In genomic region chr7:97720109-97720508, GRCm38 (mm10) we compare ENCODE assay signal across 23 mouse cellular contexts. TPM values are rescaled to one million over a fixed set of nuclear protein-coding genes. Genes with fewer than 3 reads are reported as not detected.
DNase-seq lines count a peak whose midpoint lies in the region; ATAC-seq and TF ChIP-seq lines count a peak whose summit lies in the region.
"Had no signal": no experiment of that assay in that cellular context is flagged by ENCODE, and none has a peak within 500 bp of the region (broad histone marks: within the 10 kb centered on the region; RNA-seq: fewer than 3 reads in every experiment).

No protein-coding gene starts in this region.

- peaks cover 16% of the 10 kb centered on the region; the same call in 1 of the 2 replicates for H3K36me3 ChIP-seq in midbrain, embryonic 11.5 days (ENCODE audit: control insufficient read depth, insufficient read depth, low read length)
- peaks cover 76% of the 10 kb centered on the region for H3K36me3 ChIP-seq in midbrain, embryonic 10.5 days

- 82% methylated on average over 5 of the region's 5 CpGs for WGBS in midbrain, embryonic 11.5 days
- WGBS in midbrain, embryonic 10.5 days, result 81% methylated on average over 5 of the region's 5 CpGs

- no peak for ATAC-seq in midbrain, embryonic 11.5 days (ENCODE audit: low FRiP score)
- ATAC-seq: forebrain, embryonic 14.5 days had no signal

- no peak overlapping the region for H3K4me2 ChIP-seq in midbrain, embryonic 11.5 days
- H3K4me2 ChIP-seq: embryonic facial prominence, embryonic 15.5 days; hindbrain, embryonic 12.5 days had no signal

- no peak overlapping the region for H3K27ac ChIP-seq in left cerebral cortex, adult 2 months
- H3K27ac ChIP-seq in midbrain, embryonic 11.5 days (ENCODE audit: low read depth, low read length), result no peak overlapping the region
- H3K27ac ChIP-seq in midbrain, embryonic 10.5 days (replicated peaks), result no peak overlapping the region
- H3K27ac ChIP-seq: embryonic facial prominence, embryonic 15.5 days; forebrain, embryonic 10.5 days; heart, embryonic 10.5 days; hindbrain, embryonic 12.5 days had no signal

- H3K27me3 ChIP-seq in midbrain, embryonic 11.5 days (ENCODE audit: control insufficient read depth, insufficient read depth, low read length), result no peaks in the 10 kb centered on the region
- H3K27me3 ChIP-seq in midbrain, embryonic 10.5 days (ENCODE audit: low read depth, poor library complexity, severe bottlenecking), result no peaks in the 10 kb centered on the region
- H3K27me3 ChIP-seq: embryonic facial prominence, embryonic 15.5 days; hindbrain, embryonic 12.5 days had no signal

- no peak overlapping the region for H3K4me3 ChIP-seq in left cerebral cortex, adult 2 months
- H3K4me3 ChIP-seq in midbrain, embryonic 11.5 days (ENCODE audit: low read depth, low read length), result no peak overlapping the region
- H3K4me3 ChIP-seq in midbrain, embryonic 10.5 days, result no peak overlapping the region
- H3K4me3 ChIP-seq: embryonic facial prominence, embryonic 15.5 days; erythroblast, embryonic 14.5 days; forebrain, embryonic 10.5 days; heart, embryonic 10.5 days; hindbrain, embryonic 12.5 days had no signal

- no peak overlapping the region for H3K9ac ChIP-seq in midbrain, embryonic 11.5 days (ENCODE audit: low read length)
- H3K9ac ChIP-seq: embryonic facial prominence, embryonic 15.5 days; hindbrain, embryonic 12.5 days had no signal

- intact Hi-C loops in left cerebral cortex, adult 2 months (cut with DNase I), result no loop called here

- no peak for DNase-seq in left cerebral cortex, adult 2 months (ENCODE audit: extremely low spot score in 1 of 2, low spot score in 2 of 2)
- DNase-seq in left cerebral cortex, adult 18-20 months (ENCODE audit: low spot score in 2 of 2), result no peak
- peak; percentile 6 for DNase-seq in midbrain, embryonic 11.5 days (ENCODE audit: low spot score, missing footprints)
- no peak for DNase-seq in midbrain, embryonic 10.5 days (ENCODE audit: low spot score)
- peak; percentile 70 for DNase-seq in ES-CJ7 (ENCODE audit: low read depth, low spot score)
- peak; percentile 64 for DNase-seq in ZHBTc4 (ENCODE audit: low read depth, low spot score)
- DNase-seq in embryo, embryonic 10 days (ENCODE audit: low spot score), result no peak
- DNase-seq in cerebellum, postnatal 36 days, result no peak
- DNase-seq: adrenal gland, adult 2 months; adrenal gland, postnatal 25 days; cerebellum, adult 18-20 months; cerebellum, adult 9-11 months; embryo, embryonic 11 days; gastrocnemius, postnatal 36 days; heart, adult 11 months; heart, postnatal 10 days; heart, postnatal 4 days had no signal

- no peaks in the 10 kb centered on the region for H3K9me3 ChIP-seq in midbrain, embryonic 11.5 days (ENCODE audit: control insufficient read depth, low read length)
- no peaks in the 10 kb centered on the region for H3K9me3 ChIP-seq in midbrain, embryonic 10.5 days (replicated peaks)
- H3K9me3 ChIP-seq: embryonic facial prominence, embryonic 15.5 days; forebrain, embryonic 10.5 days; heart, embryonic 10.5 days; hindbrain, embryonic 12.5 days had no signal

- no peaks in the 10 kb centered on the region for H3K4me1 ChIP-seq in midbrain, embryonic 11.5 days (ENCODE audit: control insufficient read depth, insufficient read depth, low read length)
- H3K4me1 ChIP-seq in midbrain, embryonic 10.5 days, result no peaks in the 10 kb centered on the region
- H3K4me1 ChIP-seq: embryonic facial prominence, embryonic 15.5 days; forebrain, embryonic 10.5 days; heart, embryonic 10.5 days; hindbrain, embryonic 12.5 days had no signal

- peak; percentile 8 for TF ChIP-seq CTCF in left cerebral cortex, adult 2 months (IDR thresholded peaks at IDR 0.05)

RNA-seq across cellular contexts. Expression of gene Aqp11, which starts 18.0 kb away (rescaled TPM):
- total RNA-seq in left cerebral cortex, adult 2 months (2021), result 10 to 100 TPM; 22.3 to 23.6 TPM
- 10 to 100 TPM; 26.4 to 27.9 TPM for total RNA-seq in left cerebral cortex, adult 18-20 months (2021)
- 4.1 and 5.7 TPM in 2 replicates for polyA plus RNA-seq in midbrain, embryonic 11.5 days (2014; fragmentation: Nextera tagmentation; extraction: Ambion mirVana)
- polyA plus RNA-seq in midbrain, embryonic 10.5 days (2016; fragmentation: Nextera tagmentation; extraction: Ambion mirVana), result 5.3 and 5.7 TPM in 2 replicates

RNA-seq across cellular contexts. Expression of gene Clns1a, which starts 23.7 kb away (rescaled TPM):
- total RNA-seq in left cerebral cortex, adult 2 months (2021), result 10 to 100 TPM; 82.2 to 84.6 TPM
- total RNA-seq in left cerebral cortex, adult 18-20 months (2021), result 10 to 100 TPM; 89.6 to 94.8 TPM
- polyA plus RNA-seq in midbrain, embryonic 11.5 days (2014; fragmentation: Nextera tagmentation; extraction: Ambion mirVana), result 250 and 260 TPM in 2 replicates
- polyA plus RNA-seq in midbrain, embryonic 10.5 days (2016; fragmentation: Nextera tagmentation; extraction: Ambion mirVana), result 262 and 299 TPM in 2 replicates

Comparison
In these comparisons a context has a peak if more than half of its experiments do, and no peak if none do; other contexts are left out.
1. DNase-seq: peak in midbrain, embryonic 11.5 days (single experiment), ES-CJ7 (single experiment) and ZHBTc4 (single experiment); none in left cerebral cortex, adult 2 months (0 of 2), left cerebral cortex, adult 18-20 months (0 of 2), midbrain, embryonic 10.5 days (single experiment), embryo, embryonic 10 days (single experiment) and cerebellum, postnatal 36 days (0 of 2).